Mouse (Mus musculus): ENCODE measurements at regions not wholly inside any gene's neighbourhood (a gene's known extent, or its start where the extent isn't known, plus 50 kb on each side); places are given as distances from the start of the nearest gene placed in this dataset.

GRCm38 (mm10) chr3:147479890-147480289, 627.7 kb downstream of the Ttll7 start:
- H3K4me2 ChIP-seq (replicated peaks): no peak overlapping the region
- H3K27ac ChIP-seq: no peak overlapping the region
- H3K9me3 ChIP-seq: no peaks in the 10 kb centered on the region
- H3K4me1 ChIP-seq: no peaks in the 10 kb centered on the region
- no peaks in the 10 kb centered on the region for H3K27me3 ChIP-seq
- H3K9ac ChIP-seq: no peak overlapping the region
- no peak overlapping the region for H3K4me3 ChIP-seq
- 91% methylated on average over 1 of the region's 1 CpGs for WGBS
- ATAC-seq (ENCODE audit: low FRiP score, low read depth): no peak
- H3K36me3 ChIP-seq: no peaks in the 10 kb centered on the region
